Mouse (Mus musculus): ENCODE measurements around the gene BC029722. TPM values are rescaled to one million over a fixed set of nuclear protein-coding genes. Genes with fewer than 3 reads are reported as not detected.

The BC029722 gene
- polyA plus RNA-seq (2012; ENCODE audit: low replicate concordance): 42.5 and 89.4 TPM in 2 replicates

GRCm38 (mm10) chr2:155819392-155819448 lies at the start of gene BC029722:
BC029722 (minus strand) TSS chr2:155819426.

GRCm38 (mm10) chr2:155834732-155835131 lies 15.5 kb upstream of the BC029722 start, which contains the start of gene Fam83c:
Fam83c (minus strand) TSS chr2:155834854.

GRCm38 (mm10) chr2:155826630-155827424 lies 7.6 kb upstream of the BC029722 start, which contains the start of gene Eif6:
Eif6 (minus strand) TSS chr2:155826925.

GRCm38 (mm10) chr2:155774927-155775684 lies 44.1 kb downstream of the BC029722 start, which contains the start of gene Mmp24:
Mmp24 (plus strand) TSS chr2:155775342.

Other genes with a start within 250 kb of the BC029722 start
- gene Gss, start 226.6 kb downstream of the BC029722 start, polyA plus RNA-seq (2012; ENCODE audit: low replicate concordance): 8.5 and 11.3 TPM in 2 replicates
- gene Myh7b, start 208.2 kb downstream of the BC029722 start, polyA plus RNA-seq (2012; ENCODE audit: low replicate concordance): 0.97 and 1.00 TPM in 2 replicates
- 112 and 131 TPM in 2 replicates for gene Trpc4ap, start 127.0 kb downstream of the BC029722 start, polyA plus RNA-seq (2012; ENCODE audit: low replicate concordance)
- 76.2 and 193 TPM in 2 replicates for gene Edem2, start 90.0 kb downstream of the BC029722 start, polyA plus RNA-seq (2012; ENCODE audit: low replicate concordance)
- not detected in 2 replicates for gene Gm17581, start 83.6 kb downstream of the BC029722 start, polyA plus RNA-seq (2012; ENCODE audit: low replicate concordance)
- gene Procr, start 68.3 kb downstream of the BC029722 start, polyA plus RNA-seq (2012; ENCODE audit: low replicate concordance): 1.3 and 2.4 TPM in 2 replicates
- gene Mmp24, start 44.1 kb downstream of the BC029722 start, polyA plus RNA-seq (2012; ENCODE audit: low replicate concordance): not detected in 2 replicates
- 128 and 292 TPM in 2 replicates for gene Eif6, start 7.5 kb upstream of the BC029722 start, polyA plus RNA-seq (2012; ENCODE audit: low replicate concordance)
- gene Fam83c, start 15.4 kb upstream of the BC029722 start, polyA plus RNA-seq (2012; ENCODE audit: low replicate concordance): not detected in 2 replicates
- gene Uqcc1, start 110.9 kb upstream of the BC029722 start, polyA plus RNA-seq (2012; ENCODE audit: low replicate concordance): 1.3 and 2.2 TPM in 2 replicates
- not detected in 2 replicates for gene Gm15557, start 121.3 kb upstream of the BC029722 start, polyA plus RNA-seq (2012; ENCODE audit: low replicate concordance)
- gene Gdf5, start 125.9 kb upstream of the BC029722 start, polyA plus RNA-seq (2012; ENCODE audit: low replicate concordance): not detected in 2 replicates
- 27.5 and 34.6 TPM in 2 replicates for gene Cep250, start 137.0 kb upstream of the BC029722 start, polyA plus RNA-seq (2012; ENCODE audit: low replicate concordance)
- gene 6430550D23Rik, start 188.6 kb upstream of the BC029722 start, polyA plus RNA-seq (2012; ENCODE audit: low replicate concordance): 0.07 and 0.43 TPM in 2 replicates
- 55.0 and 74.5 TPM in 2 replicates for gene Ergic3, start 188.6 kb upstream of the BC029722 start, polyA plus RNA-seq (2012; ENCODE audit: low replicate concordance)
- gene Fer1l4, start 233.5 kb upstream of the BC029722 start, polyA plus RNA-seq (2012; ENCODE audit: low replicate concordance): 0.03 and 0.06 TPM in 2 replicates
- 0.55 and 1.2 TPM in 2 replicates for gene Spag4, start 245.7 kb upstream of the BC029722 start, polyA plus RNA-seq (2012; ENCODE audit: low replicate concordance)

Measured in hematopoietic multipotent progenitor cell, adult 10-12 weeks (in vitro differentiated cells).